Mouse (Mus musculus) G1E (cell line): ENCODE measurements around the gene Pcgf3. TPM values are rescaled to one million over a fixed set of nuclear protein-coding genes. Genes with fewer than 3 reads are reported as not detected.

Experiments used
- ATAC-seq: 2 replicates; pipeline ENCODE4 v1.8.0; 2016; ENCODE audit warnings: mild to moderate bottlenecking; ENCODE audit not compliant: insufficient number of reproducible peaks, poor library complexity, low FRiP score, severe bottlenecking; ENCODE audit errors: extremely low read depth
- DNase-seq: peaks from one replicate; pipeline ENCODE4 v3.0.0; 2012; ENCODE audit warnings: low spot score
- H3K27me3 ChIP-seq: 2 replicates; pipeline ENCODE4 v1.6.1; 2012; ENCODE audit warnings: mild to moderate bottlenecking, low read length, inconsistent platforms; ENCODE audit not compliant: insufficient read depth
- H3K36me3 ChIP-seq: replicated peaks from 2 replicates; pipeline ENCODE3; 2012; ENCODE audit warnings: mild to moderate bottlenecking, inconsistent platforms
- H3K4me1 ChIP-seq: 2 replicates; pipeline ENCODE4 v1.6.1; 2012; ENCODE audit warnings: low read depth, low read length, inconsistent platforms, mixed read lengths; ENCODE audit not compliant: insufficient read depth
- H3K4me3 ChIP-seq: 2 replicates; pipeline ENCODE4 v1.5.1; 2012; ENCODE audit warnings: low read depth, mild to moderate bottlenecking, inconsistent platforms, low read length, moderate library complexity, mixed read lengths
- H3K9me3 ChIP-seq: replicated peaks from 2 replicates; pipeline ENCODE4 v1.6.1; 2012; ENCODE audit warnings: inconsistent platforms
- CTCF ChIP-seq: IDR thresholded peaks from 2 replicates; pipeline ENCODE4 v1.5.1; 2012; ENCODE audit warnings: low read depth, low read length, inconsistent platforms, mixed read lengths
- GATA1 ChIP-seq: IDR thresholded peaks from 2 replicates; pipeline ENCODE4 v1.6.1; 2012; ENCODE audit warnings: borderline replicate concordance, low read length, inconsistent platforms, mixed read lengths
- GATA2 ChIP-seq: IDR thresholded peaks from 2 replicates; pipeline ENCODE4 v1.6.1; 2012; ENCODE audit warnings: low read depth, low read length, inconsistent platforms, borderline replicate concordance
- POLR2AphosphoS5 ChIP-seq: IDR thresholded peaks from 2 replicates; pipeline ENCODE4 v1.6.1; 2012; ENCODE audit warnings: low read depth, low read length, inconsistent platforms; ENCODE audit not compliant: insufficient replicate concordance
- TAL1 ChIP-seq: conservative IDR thresholded peaks from 2 replicates; pipeline ENCODE4 v1.6.1; 2012; ENCODE audit warnings: low read depth, low read length, inconsistent platforms, mixed read lengths
- polyA plus RNA-seq: library from polyadenylated mRNA; stranded (reverse); fragments of >175 nt; gene quantifications from 2 replicates; pipeline ENCODE4 v1.2.3, GENCODE M21; 2012
- total RNA-seq, 2 experiments: library from RNA; stranded (forward) in 1 of 2; stranded (reverse) in 1 of 2; fragments of 200-1000 nt in 1 of 2; fragments of >200 nt in 1 of 2; fragmentation: Nextera tagmentation in 1 of 2; gene quantifications; 2 replicates each; pipeline ENCODE4 v1.2.3; 2014 to 2017

Gene Pcgf3
- total and polyA plus RNA-seq, 3 experiments, result 9.0 to 23.4 (median 9.4) TPM

- Histone ChIP-seq H3K4me3 (no peak overlapping the region), H3K9me3 (no peaks in the 10 kb centered on the region), H3K36me3 (no peaks in the 10 kb centered on the region), H3K4me1 (no peaks in the 10 kb centered on the region), H3K27me3 (peaks cover 41% of the 10 kb centered on the region)
- no peak for ATAC-seq
- TF ChIP-seq GATA1, result no peak
- TF ChIP-seq POLR2AphosphoS5, result no peak
- no peak for TF ChIP-seq TAL1
- TF ChIP-seq CTCF, result no peak
- no peak for TF ChIP-seq GATA2
- no peak for DNase-seq
Observed at GRCm38 (mm10) chr5:108451611-108452010, 9.4 kb upstream of the Pcgf3 start.

GRCm38 (mm10) chr5:108452422-108452821 is 8.6 kb upstream of the Pcgf3 start:
- DNase-seq, result no peak
- ATAC-seq, result no peak
- no peaks in the 10 kb centered on the region for H3K36me3 ChIP-seq
- H3K27me3 ChIP-seq, result peaks cover 34% of the 10 kb centered on the region
- no peak overlapping the region for H3K4me3 ChIP-seq
- TF ChIP-seq GATA2 (no peak), TAL1 (no peak)
- no peaks in the 10 kb centered on the region for H3K4me1 ChIP-seq
- H3K9me3 ChIP-seq, result no peaks in the 10 kb centered on the region

GRCm38 (mm10) chr5:108454094-108454493 is 6.9 kb upstream of the Pcgf3 start:
- no peak overlapping the region for H3K4me3 ChIP-seq
- TF ChIP-seq POLR2AphosphoS5 (no peak), TAL1 (no peak), GATA1 (no peak), CTCF (no peak), GATA2 (no peak)
- no peaks in the 10 kb centered on the region for H3K9me3 ChIP-seq
- H3K36me3 ChIP-seq, result no peaks in the 10 kb centered on the region
- ATAC-seq (no peak), DNase-seq (no peak)
- H3K27me3 ChIP-seq, result peaks cover 33% of the 10 kb centered on the region
- peaks cover 9% of the 10 kb centered on the region; the same call in 1 of the 2 replicates for H3K4me1 ChIP-seq

GRCm38 (mm10) chr5:108458706-108459105 is 2.3 kb upstream of the Pcgf3 start:
- peaks cover 26% of the 10 kb centered on the region for H3K27me3 ChIP-seq
- H3K4me3 ChIP-seq, result no peak overlapping the region
- DNase-seq, result no peak
- no peaks in the 10 kb centered on the region for H3K9me3 ChIP-seq
- TF ChIP-seq POLR2AphosphoS5 (no peak), GATA2 (no peak)
- H3K4me1 ChIP-seq, result peaks cover 37% of the 10 kb centered on the region
- H3K36me3 ChIP-seq, result peaks cover 7% of the 10 kb centered on the region
- ATAC-seq, result no peak

- peaks cover 9% of the 10 kb centered on the region for H3K36me3 ChIP-seq
- no peaks in the 10 kb centered on the region for H3K9me3 ChIP-seq
- no peak for ATAC-seq
- peaks cover 25% of the 10 kb centered on the region for H3K27me3 ChIP-seq
- peaks cover 49% of the 10 kb centered on the region for H3K4me1 ChIP-seq
- H3K4me3 ChIP-seq, result peak overlapping the region; percentile 81
- TF ChIP-seq GATA2 (no peak), CTCF (no peak), GATA1 (no peak), TAL1 (no peak), POLR2AphosphoS5 (no peak)
- DNase-seq, result no peak
Observed at GRCm38 (mm10) chr5:108460461-108460860, 571 bp upstream of the Pcgf3 start.

- DNase-seq, result no peak
- no peak for TF ChIP-seq CTCF
- no peak for TF ChIP-seq TAL1
- no peak for ATAC-seq
- Histone ChIP-seq H3K9me3 (no peaks in the 10 kb centered on the region), H3K4me1 (peaks cover 66% of the 10 kb centered on the region), H3K4me3 (peak overlapping the region; percentile 81; the same call in 1 of the 2 replicates), H3K27me3 (peaks cover 20% of the 10 kb centered on the region), H3K36me3 (peaks cover 24% of the 10 kb centered on the region)
Observed at GRCm38 (mm10) chr5:108462446-108462845, 1.4 kb downstream of the Pcgf3 start.

GRCm38 (mm10) chr5:108465131-108465891 is 4.3 kb downstream of the Pcgf3 start:
- Histone ChIP-seq H3K4me1 (peaks cover 59% of the 10 kb centered on the region), H3K36me3 (peaks cover 44% of the 10 kb centered on the region), H3K4me3 (no peak overlapping the region), H3K9me3 (no peaks in the 10 kb centered on the region), H3K27me3 (no peaks in the 10 kb centered on the region)
- TF ChIP-seq GATA2 (no peak), CTCF (no peak), TAL1 (no peak), POLR2AphosphoS5 (no peak), GATA1 (no peak)
- no peak for DNase-seq
- no peak for ATAC-seq
